Mouse (Mus musculus): ENCODE results near the gene Dct. TPM values are rescaled to one million over a fixed set of nuclear protein-coding genes. Genes with fewer than 3 reads are reported as not detected.

The Dct gene
- total RNA-seq, 2 experiments from 2014 or later: 0.26 to 0.70 TPM

- no peak for DNase-seq (ENCODE audit: low spot score in 2 of 2)
Measured at GRCm38 (mm10) chr14:118049648-118050238, 2.3 kb downstream of the Dct start.

GRCm38 (mm10) chr14:118042963-118043362 is 9.1 kb downstream of the Dct start:
- DNase-seq (ENCODE audit: low spot score in 2 of 2): peak; percentile 4 to 11

GRCm38 (mm10) chr14:118042066-118042762 is 9.8 kb downstream of the Dct start:
- DNase-seq (ENCODE audit: low spot score in 2 of 2): no peak

- DNase-seq (ENCODE audit: low spot score in 2 of 2): no peak
Measured at GRCm38 (mm10) chr14:118040550-118041250, 11.3 kb downstream of the Dct start.

- no peak for DNase-seq (ENCODE audit: low spot score in 2 of 2)
Measured at GRCm38 (mm10) chr14:118039074-118039473, 13.0 kb downstream of the Dct start.

GRCm38 (mm10) chr14:118027564-118027963 is 24.5 kb downstream of the Dct start:
- no peak for DNase-seq (ENCODE audit: low spot score in 2 of 2)

GRCm38 (mm10) chr14:118021867-118022543 is 30.0 kb downstream of the Dct start:
- no peak for DNase-seq (ENCODE audit: low spot score in 2 of 2)

- no peak for DNase-seq (ENCODE audit: low spot score in 2 of 2)
Measured at GRCm38 (mm10) chr14:118019314-118019713, 32.7 kb downstream of the Dct start.

- no peak for DNase-seq (ENCODE audit: low spot score in 2 of 2)
Measured at GRCm38 (mm10) chr14:118013237-118013636, 38.8 kb downstream of the Dct start.

GRCm38 (mm10) chr14:118009541-118009940 is 42.5 kb downstream of the Dct start:
- DNase-seq (ENCODE audit: low spot score in 2 of 2): no peak

- peak; percentile 45 to 52 for DNase-seq (ENCODE audit: low spot score in 2 of 2)
Measured at GRCm38 (mm10) chr14:118005697-118006096, 46.3 kb downstream of the Dct start.

GRCm38 (mm10) chr14:118004434-118004833 is 47.6 kb downstream of the Dct start:
- no peak for DNase-seq (ENCODE audit: low spot score in 2 of 2)

GRCm38 (mm10) chr14:117993845-117994244 is 58.2 kb downstream of the Dct start:
- no peak for DNase-seq (ENCODE audit: low spot score in 2 of 2)

GRCm38 (mm10) chr14:117992600-117993256 is 59.3 kb downstream of the Dct start:
- DNase-seq (ENCODE audit: low spot score in 2 of 2): no peak

GRCm38 (mm10) chr14:117990203-117990602 is 61.8 kb downstream of the Dct start:
- no peak for DNase-seq (ENCODE audit: low spot score in 2 of 2)

- DNase-seq (ENCODE audit: low spot score in 2 of 2): no peak
Measured at GRCm38 (mm10) chr14:117988444-117988843, 63.6 kb downstream of the Dct start.

GRCm38 (mm10) chr14:117981532-117981931 is 70.5 kb downstream of the Dct start:
- DNase-seq (ENCODE audit: low spot score in 2 of 2): peak; percentile 59 to 76

- DNase-seq (ENCODE audit: low spot score in 2 of 2): no peak
Measured at GRCm38 (mm10) chr14:117972576-117972975, 79.5 kb downstream of the Dct start.

Data from left cerebral cortex, adult 18-20 months (tissue).